Mouse (Mus musculus) effector memory CD4-positive, alpha-beta T cell, adult 7 months (primary cell): Measurements from ENCODE around the gene Cass4. TPM values are rescaled to one million over a fixed set of nuclear protein-coding genes. Genes with fewer than 3 reads are reported as not detected.

Experiments
- polyA plus RNA-seq: library from polyadenylated mRNA; unstranded; fragments of 100-300 nt; shearing (Covaris generic); gene quantifications from one replicate; pipeline ENCODE4 v1.2.1, GENCODE M21; 2017

The Cass4 gene
- not detected for polyA plus RNA-seq

DNA sequence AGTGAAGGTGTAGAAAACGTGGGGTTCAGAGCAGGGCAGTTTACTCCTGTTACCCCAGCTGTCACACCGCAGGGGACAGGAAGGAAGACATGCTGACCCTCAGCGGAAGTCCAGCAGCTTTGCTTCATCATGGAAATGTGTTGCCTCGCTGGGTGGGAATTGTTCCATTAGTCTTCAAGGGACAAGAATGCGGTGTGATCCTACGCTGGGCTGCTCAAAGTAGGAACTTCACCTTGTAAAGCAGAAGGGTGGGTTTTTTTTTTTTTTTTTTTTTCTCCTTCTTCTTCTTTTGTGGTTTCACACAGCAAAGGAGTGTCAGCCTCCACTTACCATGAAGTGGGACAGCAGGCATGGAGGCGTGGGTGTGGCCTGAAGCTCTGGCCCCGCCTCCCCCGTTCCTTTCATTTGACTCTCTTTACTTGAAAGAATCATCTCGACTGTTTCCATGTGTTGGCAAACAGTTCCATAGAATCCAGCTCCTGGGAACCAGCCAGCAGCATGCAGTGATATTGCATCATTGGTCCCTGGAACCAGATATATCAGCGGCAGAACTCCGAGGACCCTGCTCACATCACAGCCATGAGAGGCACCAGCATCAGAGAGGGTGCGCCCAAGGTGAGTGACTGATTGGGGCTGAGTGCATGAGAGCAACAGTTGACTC lies at the start of gene Cass4:
TSS of gene Cass4 (plus strand) at position 404 of the 661 bp plus-strand sequence.

DNA sequence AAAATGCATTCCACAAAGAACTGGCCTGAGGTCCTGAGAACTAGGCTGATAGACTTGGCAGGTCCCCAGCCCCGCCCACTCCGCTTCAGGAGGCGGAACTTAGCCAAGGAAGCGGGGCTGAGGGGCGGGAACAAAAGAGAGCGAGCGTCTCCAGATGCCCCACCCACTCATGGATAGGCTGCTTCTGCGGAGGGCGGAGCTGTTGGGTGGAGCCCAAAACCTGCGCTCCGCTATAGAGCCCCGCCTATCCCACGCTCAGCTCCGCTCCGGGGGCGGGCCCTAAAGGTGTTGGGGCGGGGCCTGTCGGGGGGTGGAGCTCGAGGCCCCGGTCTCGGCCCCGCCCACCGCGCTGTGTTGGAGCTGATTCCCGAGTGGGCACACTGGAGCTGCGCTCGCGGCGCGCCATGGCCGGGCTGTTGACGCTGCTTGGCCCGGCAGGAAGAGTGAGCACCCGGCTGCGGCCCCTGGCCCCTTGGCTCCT lies 48.3 kb upstream of the Cass4 start, which contains the start of gene Fam210b:
TSS of gene Fam210b (plus strand) at position 308 of the 481 bp plus-strand sequence.

DNA sequence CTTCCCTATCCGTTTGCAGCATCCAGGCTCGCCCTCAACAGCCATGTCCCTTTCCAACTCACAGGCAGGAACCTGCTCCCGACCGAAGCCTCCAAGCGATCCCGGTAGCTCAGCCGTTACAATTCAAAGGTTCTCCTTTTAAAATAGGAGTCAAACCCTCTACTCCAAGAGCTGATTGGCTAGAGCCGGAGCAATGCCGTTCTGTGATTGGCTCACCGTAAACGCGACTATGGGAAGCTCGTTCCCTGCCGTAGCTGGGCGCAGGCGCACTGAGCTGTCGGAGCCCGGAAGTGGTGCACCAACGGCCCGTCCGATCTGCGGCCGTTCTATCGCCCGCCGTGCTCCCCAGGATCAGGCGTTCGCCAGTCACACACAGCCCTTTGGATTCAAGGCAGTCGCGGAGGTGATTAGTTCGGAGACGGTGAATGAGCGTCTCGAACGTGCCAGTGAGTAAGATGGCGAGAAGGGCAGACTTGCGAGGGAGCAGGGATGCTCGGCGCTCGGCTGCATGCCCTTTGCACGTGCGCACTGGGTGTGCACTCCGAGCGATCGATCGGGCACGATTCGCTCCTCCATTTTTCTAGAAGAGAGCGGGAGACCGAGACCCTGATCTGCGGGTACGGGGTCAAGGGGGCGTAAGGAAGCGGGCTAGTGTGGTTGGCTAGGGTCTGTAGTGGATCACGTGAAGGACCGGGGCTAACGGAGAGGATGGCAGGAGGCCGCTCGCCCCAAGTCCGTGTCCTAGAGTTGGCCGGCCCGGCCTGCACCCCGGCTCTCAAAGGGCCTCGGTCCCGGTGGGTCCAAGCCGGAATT lies 23.0 kb upstream of the Cass4 start, which contains the start of the genes Aurka and Cstf1:
TSS of gene Aurka (minus strand) at position 125 of the 813 bp plus-strand sequence.
TSS of gene Cstf1 (plus strand) at position 271 of the 813 bp plus-strand sequence.

DNA sequence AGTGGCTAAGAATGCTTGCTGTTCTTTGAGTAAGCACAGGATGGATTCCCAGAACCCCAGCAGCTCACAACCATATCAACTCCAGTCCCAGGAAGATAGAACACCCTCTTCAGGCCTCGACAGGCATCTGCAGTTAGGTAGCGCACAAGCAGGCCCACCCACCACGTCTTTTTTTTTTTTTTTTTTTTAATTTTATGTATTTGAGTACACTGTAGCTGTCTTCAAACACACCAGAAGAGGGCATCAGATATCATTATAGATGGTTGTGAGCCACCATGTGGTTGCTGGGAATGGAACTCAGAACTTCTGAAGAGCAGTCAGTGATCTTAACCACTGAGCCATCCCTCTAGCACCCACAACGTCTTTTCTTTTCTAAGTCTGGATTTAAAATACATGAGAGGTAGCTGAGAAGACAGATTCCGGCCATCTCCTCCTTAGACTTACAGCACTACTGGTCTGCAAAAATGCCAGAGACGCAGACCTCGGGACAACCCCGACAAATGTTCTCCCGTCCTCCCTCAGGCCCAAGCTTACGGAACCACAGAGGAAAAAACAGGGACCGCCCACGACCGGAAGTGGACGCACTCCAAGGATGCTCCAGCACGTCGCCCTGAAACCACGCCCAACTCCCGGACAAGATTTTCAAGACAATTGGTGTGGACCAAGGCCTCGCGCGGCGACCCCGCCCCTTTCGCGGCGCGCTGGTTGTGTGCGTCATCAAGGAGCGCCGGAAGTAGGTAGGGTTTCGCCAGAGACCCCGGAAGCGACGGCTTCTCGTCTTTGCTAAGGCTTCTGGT lies 46.4 kb downstream of the Cass4 start, which contains the start of gene Rtf2:
TSS of gene Rtf2 (plus strand) at position 714 of the 797 bp plus-strand sequence.

DNA sequence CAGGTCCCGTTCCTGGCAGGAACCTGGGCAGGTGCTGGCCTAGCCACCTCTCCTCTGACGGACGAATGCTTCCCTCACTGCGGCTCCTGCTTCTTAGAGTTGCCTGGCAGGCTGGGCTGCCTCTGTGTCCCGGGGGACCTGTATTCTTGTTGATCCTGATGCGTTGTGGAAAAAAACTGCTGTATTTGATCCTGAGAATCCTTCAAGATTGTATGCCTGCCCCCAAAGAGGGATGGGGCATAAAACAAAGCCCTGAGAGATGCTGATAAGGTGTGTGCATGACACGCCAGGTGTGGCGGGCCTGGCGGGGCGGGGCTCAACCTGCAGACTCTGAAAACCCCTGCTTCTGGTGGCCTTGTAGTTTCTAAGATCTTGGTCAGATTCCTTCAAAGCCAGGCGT lies 64.9 kb downstream of the Cass4 start, which contains the start of gene Gcnt7:
TSS of gene Gcnt7 (minus strand) at position 101 of the 400 bp plus-strand sequence.

DNA sequence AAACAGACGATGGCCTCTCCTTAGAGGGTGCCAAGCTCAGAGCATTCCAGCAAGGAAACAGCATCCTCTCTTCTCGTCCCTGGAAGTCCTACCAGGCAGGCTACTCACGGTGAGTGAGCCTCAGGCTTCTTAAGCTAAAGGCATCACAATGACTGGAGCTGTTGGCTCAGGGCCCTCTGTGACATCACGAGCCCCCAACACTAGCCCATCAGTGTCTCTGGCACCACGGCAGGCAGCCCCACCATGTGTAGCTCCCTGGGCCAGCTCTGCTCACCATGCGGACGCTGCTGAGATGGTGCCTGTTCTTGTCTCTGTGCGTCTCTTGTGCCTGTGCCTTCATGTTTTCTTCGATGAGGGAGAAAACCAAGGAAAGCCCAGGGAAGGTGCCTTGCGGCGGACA lies 78.7 kb downstream of the Cass4 start, which contains the start of gene Fam209:
TSS of gene Fam209 (plus strand) at position 203 of the 400 bp plus-strand sequence.

Other genes starting within 250 kb of the Cass4 start
- 0.15 TPM for gene Mc3r, start 145.3 kb upstream of the Cass4 start, polyA plus RNA-seq
- gene Fam210b, start 48.2 kb upstream of the Cass4 start, polyA plus RNA-seq, result 12.9 TPM
- 2.7 TPM for gene Aurka, start 23.3 kb upstream of the Cass4 start, polyA plus RNA-seq
- 14.7 TPM for gene Cstf1, start 23.1 kb upstream of the Cass4 start, polyA plus RNA-seq
- 80.2 TPM for gene Rtf2, start 46.8 kb downstream of the Cass4 start, polyA plus RNA-seq
- gene Gcnt7, start 64.8 kb downstream of the Cass4 start, polyA plus RNA-seq, result 3.9 TPM
- not detected for gene Fam209, start 78.7 kb downstream of the Cass4 start, polyA plus RNA-seq
- gene Tfap2c, start 155.8 kb downstream of the Cass4 start, polyA plus RNA-seq, result not detected